Mouse (Mus musculus) spleen, adult 2 months (tissue): ENCODE measurements around the gene Rhoa.

ENCODE experiments used
- CTCF ChIP-seq: fragments of 200-500 bp; IDR thresholded peaks from 2 replicates; pipeline ENCODE4 v1.5.1; 2011; ENCODE audit warnings: mild to moderate bottlenecking, inconsistent platforms; ENCODE audit not compliant: insufficient read depth, insufficient read length, insufficient replicate concordance; ENCODE audit errors: extremely low read depth
- POLR2A ChIP-seq: fragments of 200-500 bp; IDR thresholded peaks from 2 replicates; pipeline ENCODE4 v1.6.1; 2011; ENCODE audit warnings: low read depth, low read length, inconsistent platforms

DNA sequence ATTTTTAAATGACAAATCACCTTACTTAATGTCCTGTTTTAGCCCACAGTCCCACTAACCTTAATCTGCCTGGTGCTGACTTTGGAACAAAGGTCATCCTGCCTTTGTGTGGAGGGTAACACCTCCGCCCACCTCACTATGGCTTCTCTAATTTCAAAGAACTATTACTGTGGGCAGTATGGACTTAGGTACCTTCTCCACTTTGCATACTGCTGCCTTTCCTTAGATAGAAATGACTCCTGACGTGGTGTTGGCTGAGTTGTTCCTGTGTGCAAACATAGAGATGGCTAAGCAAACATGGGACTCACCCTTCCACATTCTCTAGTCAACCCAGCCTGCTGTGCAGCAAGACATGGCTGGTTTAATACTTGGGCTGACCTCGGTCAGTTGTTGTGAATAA lies 4.1 kb upstream of the Rhoa start:
- TF ChIP-seq CTCF (no peak), POLR2A (no peak)
